Mouse (Mus musculus) stomach, postnatal 0 days (tissue): ENCODE measurements at regions not wholly inside any gene's neighbourhood (a gene's known extent, or its start where the extent isn't known, plus 50 kb on each side); places are given as distances from the start of the nearest gene placed in this dataset.

Experiments
- CTCF ChIP-seq: IDR thresholded peaks from 2 replicates; pipeline ENCODE4 v1.5.1; 2016; ENCODE audit warnings: antibody characterized with exemption, low read depth, mild to moderate bottlenecking, moderate library complexity
- EP300 ChIP-seq: optimal IDR thresholded peaks from 2 replicates; pipeline ENCODE3; 2016; ENCODE audit warnings: antibody characterized with exemption

- TF ChIP-seq CTCF, result no peak
- TF ChIP-seq EP300, result no peak
These were observed 257.0 kb upstream of the Msx2 start for GRCm38 (mm10) chr13:53729848-53730247.
